Mouse (Mus musculus) megakaryocyte, embryonic 14.5 days (primary cell): Measurements from ENCODE around the gene Iffo2. TPM values are rescaled to one million over a fixed set of nuclear protein-coding genes. Genes with fewer than 3 reads are reported as not detected.

Experiments
- H3K27me3 ChIP-seq: replicated peaks from 2 replicates; pipeline ENCODE3; 2012; ENCODE audit warnings: inconsistent platforms
- H3K36me3 ChIP-seq: replicated peaks from 2 replicates; pipeline ENCODE3; 2012; ENCODE audit warnings: low read length, inconsistent platforms, mixed read lengths
- H3K4me1 ChIP-seq: 2 replicates; pipeline ENCODE4 v1.6.1; 2012; ENCODE audit warnings: inconsistent platforms
- H3K4me3 ChIP-seq: replicated peaks from 2 replicates; pipeline ENCODE3; 2012; ENCODE audit warnings: moderate library complexity, mild to moderate bottlenecking, inconsistent platforms
- H3K9me3 ChIP-seq: 2 replicates; pipeline ENCODE4 v1.6.1; 2012; ENCODE audit warnings: inconsistent platforms
- FLI1 ChIP-seq: IDR thresholded peaks from 2 replicates; pipeline ENCODE4 v1.6.1; 2012; ENCODE audit warnings: low read length, inconsistent platforms, mixed read lengths
- GATA1 ChIP-seq: IDR thresholded peaks from 3 replicates; pipeline ENCODE4 v1.6.1; 2012; ENCODE audit warnings: mixed read lengths, low read length, inconsistent platforms, borderline replicate concordance
- polyA plus RNA-seq: library from polyadenylated mRNA; stranded (reverse); fragments of >175 nt; gene quantifications from 2 replicates; pipeline ENCODE4 v1.2.3, GENCODE M21; 2012; ENCODE audit warnings: low replicate concordance; ENCODE audit not compliant: insufficient read depth

Gene Iffo2
- polyA plus RNA-seq, 1 experiment = 1.8 TPM

DNA sequence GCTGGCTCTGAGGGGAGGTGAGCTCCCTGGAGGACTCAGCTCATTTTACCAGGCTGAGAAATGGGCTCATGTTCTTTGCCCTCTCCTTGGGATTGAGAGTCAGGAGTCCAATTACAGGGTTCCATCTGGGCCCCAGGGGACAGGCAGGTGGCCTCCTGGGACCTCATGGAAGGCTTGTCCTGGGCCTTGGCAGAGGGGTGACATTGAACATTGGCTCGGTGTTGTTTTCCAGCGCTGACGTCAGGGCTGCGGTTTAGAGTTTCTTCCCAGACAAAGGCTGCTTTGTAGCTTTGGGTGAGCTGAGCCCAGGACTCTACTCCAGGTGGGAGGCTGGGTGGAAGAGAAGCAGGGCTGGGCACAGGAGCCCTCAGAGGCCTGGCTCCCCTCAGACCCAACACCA lies 57.4 kb downstream of the Iffo2 start:
- Histone ChIP-seq H3K27me3 (peaks cover 83% of the 10 kb centered on the region), H3K4me1 (0 out of 2 replicates have a peak, but pooled peaks cover 3% of the 10 kb centered on the region), H3K36me3 (no peaks in the 10 kb centered on the region), H3K4me3 (no peak overlapping the region), H3K9me3 (no peaks in the 10 kb centered on the region)
- TF ChIP-seq FLI1 (no peak), GATA1 (no peak)

DNA sequence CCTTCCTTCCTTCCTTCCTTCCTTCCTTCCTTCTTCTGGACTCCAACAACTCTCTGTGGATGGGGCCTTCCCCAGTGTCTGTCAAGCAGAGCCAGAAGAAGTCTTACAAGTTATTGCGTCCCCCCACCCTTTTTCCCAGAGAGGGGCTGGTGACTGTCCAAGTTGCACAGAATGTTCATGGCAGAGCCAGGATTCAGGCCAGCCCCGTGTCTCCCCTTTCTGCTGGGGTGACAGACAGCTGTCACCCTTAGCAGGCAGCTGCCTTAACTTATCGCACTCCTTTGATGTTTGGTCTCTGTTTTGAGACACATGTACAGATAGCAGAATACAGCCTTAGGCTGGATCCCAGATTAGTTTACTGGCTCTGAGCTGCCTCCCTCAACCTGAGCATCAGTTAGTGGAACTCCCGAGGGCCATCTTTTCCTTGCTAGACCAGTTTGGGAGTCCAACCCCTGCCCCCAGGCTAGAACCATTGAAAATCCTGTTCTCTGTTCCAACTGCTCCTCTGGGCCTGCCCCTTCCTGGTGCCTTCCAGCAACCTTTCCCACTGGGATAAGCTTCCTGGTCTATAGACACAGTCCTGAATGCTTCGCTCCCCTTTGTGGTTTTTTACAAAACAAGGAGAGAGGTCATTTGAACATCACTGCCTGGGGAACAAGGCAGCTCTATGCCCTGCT lies 59.1 kb downstream of the Iffo2 start:
- Histone ChIP-seq H3K4me3 (no peak overlapping the region), H3K4me1 (0 out of 2 replicates have a peak, but pooled peaks cover 3% of the 10 kb centered on the region), H3K36me3 (no peaks in the 10 kb centered on the region), H3K27me3 (peaks cover 78% of the 10 kb centered on the region), H3K9me3 (no peaks in the 10 kb centered on the region)
- TF ChIP-seq GATA1 (no peak), FLI1 (no peak)

DNA sequence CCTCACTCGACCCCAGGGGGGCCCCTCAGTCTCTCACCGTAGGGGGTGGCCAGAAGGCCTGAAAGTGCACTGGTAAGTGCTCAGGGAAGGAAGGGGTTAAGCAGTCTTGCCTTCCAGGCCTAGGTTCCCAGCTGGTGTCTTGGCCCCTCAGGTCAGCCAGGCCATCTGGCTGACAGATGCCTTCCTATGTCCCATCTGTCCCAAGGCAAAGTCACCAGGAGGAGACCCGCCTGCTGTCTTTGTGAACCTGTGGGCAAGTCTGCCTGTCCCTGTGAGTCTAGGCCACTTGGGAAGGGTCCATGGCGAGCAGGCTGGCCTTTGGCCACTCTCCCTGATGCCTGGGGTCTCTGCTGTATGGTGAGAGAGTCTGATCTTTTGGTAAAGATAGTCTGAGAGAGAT lies 60.1 kb downstream of the Iffo2 start:
- Histone ChIP-seq H3K36me3 (no peaks in the 10 kb centered on the region), H3K4me1 (0 out of 2 replicates have a peak, but pooled peaks cover 3% of the 10 kb centered on the region), H3K9me3 (no peaks in the 10 kb centered on the region), H3K27me3 (peaks cover 80% of the 10 kb centered on the region), H3K4me3 (no peak overlapping the region)
- TF ChIP-seq GATA1 (no peak), FLI1 (no peak)

- Histone ChIP-seq H3K4me1 (peaks cover 12% of the 10 kb centered on the region), H3K9me3 (no peaks in the 10 kb centered on the region)
Measured at GRCm38 (mm10) chr4:139592895-139593294, 62.5 kb downstream of the Iffo2 start.

GRCm38 (mm10) chr4:139593383-139593782 lies 63.0 kb downstream of the Iffo2 start:
- no peaks in the 10 kb centered on the region for H3K9me3 ChIP-seq
- TF ChIP-seq FLI1 (no peak), GATA1 (no peak)
- peaks cover 83% of the 10 kb centered on the region for H3K27me3 ChIP-seq
- peaks cover 17% of the 10 kb centered on the region for H3K4me1 ChIP-seq
- H3K4me3 ChIP-seq = no peak overlapping the region
- no peaks in the 10 kb centered on the region for H3K36me3 ChIP-seq

More at GRCm38 (mm10) chr4:139592895-139593294, 62.5 kb downstream of the Iffo2 start:
- Histone ChIP-seq H3K36me3 (no peaks in the 10 kb centered on the region), H3K27me3 (peaks cover 83% of the 10 kb centered on the region), H3K4me3 (no peak overlapping the region)
- TF ChIP-seq GATA1 (no peak), FLI1 (no peak)

DNA sequence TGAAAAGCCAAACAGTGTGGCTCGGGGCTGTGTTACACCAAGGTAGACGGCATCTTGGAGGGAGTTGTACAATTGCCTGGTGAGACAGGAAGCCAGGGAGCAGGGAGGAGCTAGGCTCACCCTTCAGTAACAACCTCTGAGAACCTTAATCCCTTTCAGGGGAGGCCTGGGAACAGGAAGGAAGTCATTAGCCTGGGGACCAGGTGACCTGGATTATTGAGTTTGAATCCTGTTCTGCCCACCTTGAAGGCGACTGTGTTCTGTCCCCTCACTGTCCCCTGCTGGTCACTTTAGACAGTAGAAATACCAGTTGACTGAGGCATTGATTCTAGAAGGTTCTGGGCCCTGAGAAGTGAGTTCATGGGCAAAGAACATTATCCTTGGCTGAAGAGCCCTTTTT lies 63.7 kb downstream of the Iffo2 start:
- no peak for TF ChIP-seq FLI1
- no peak for TF ChIP-seq GATA1

GRCm38 (mm10) chr4:139596715-139597114 lies 66.4 kb downstream of the Iffo2 start:
- H3K4me1 ChIP-seq = peaks cover 49% of the 10 kb centered on the region
- no peaks in the 10 kb centered on the region for H3K9me3 ChIP-seq
- H3K4me3 ChIP-seq = no peak overlapping the region
- no peaks in the 10 kb centered on the region for H3K36me3 ChIP-seq
- H3K27me3 ChIP-seq = peaks cover 86% of the 10 kb centered on the region
- TF ChIP-seq GATA1 = no peak
- no peak for TF ChIP-seq FLI1

More for the DNA sequence above, 63.7 kb downstream of the Iffo2 start:
- peaks cover 24% of the 10 kb centered on the region for H3K4me1 ChIP-seq
- no peak overlapping the region for H3K4me3 ChIP-seq
- H3K9me3 ChIP-seq = no peaks in the 10 kb centered on the region
- H3K27me3 ChIP-seq = peaks cover 88% of the 10 kb centered on the region
- no peaks in the 10 kb centered on the region for H3K36me3 ChIP-seq

- Histone ChIP-seq H3K36me3 (no peaks in the 10 kb centered on the region), H3K9me3 (no peaks in the 10 kb centered on the region), H3K27me3 (peaks cover 80% of the 10 kb centered on the region), H3K4me1 (peaks cover 58% of the 10 kb centered on the region), H3K4me3 (peak overlapping the region; percentile 28)
- TF ChIP-seq FLI1 (no peak), GATA1 (no peak)
Measured at GRCm38 (mm10) chr4:139597286-139598284, 67.2 kb downstream of the Iffo2 start.

- peaks cover 75% of the 10 kb centered on the region for H3K27me3 ChIP-seq
- no peaks in the 10 kb centered on the region for H3K36me3 ChIP-seq
- peaks cover 66% of the 10 kb centered on the region for H3K4me1 ChIP-seq
- TF ChIP-seq GATA1 (no peak), FLI1 (no peak)
- H3K9me3 ChIP-seq = no peaks in the 10 kb centered on the region
- H3K4me3 ChIP-seq = peak overlapping the region; percentile 17
Measured at GRCm38 (mm10) chr4:139598356-139598755, 68.0 kb downstream of the Iffo2 start.
